Mouse (Mus musculus): ENCODE measurements around the gene Cenpl. TPM values are rescaled to one million over a fixed set of nuclear protein-coding genes. Genes with fewer than 3 reads are reported as not detected.
A peak's percentile ranks its signal among the peaks of the same experiment; 100 is the strongest.

Gene Cenpl
- polyA plus RNA-seq, 1 experiment from 2014 or later: 34.7 TPM

- no peak for DNase-seq (ENCODE audit: low spot score)
- Histone ChIP-seq H3K36me3 (ENCODE audit: control insufficient read depth, insufficient read depth, low read length) (peaks cover 14% of the 10 kb centered on the region), H3K4me3 (ENCODE audit: low read depth, low read length) (no peak overlapping the region), H3K27me3 (replicated peaks; ENCODE audit: control insufficient read depth, insufficient read depth, low read length) (no peaks in the 10 kb centered on the region), H3K27ac (ENCODE audit: low read depth, low read length) (no peak overlapping the region), H3K9me3 (ENCODE audit: control insufficient read depth, low read length) (no peaks in the 10 kb centered on the region), H3K4me2 (no peak overlapping the region), H3K4me1 (replicated peaks; ENCODE audit: control insufficient read depth, insufficient read depth, low read length) (peaks cover 17% of the 10 kb centered on the region; the same call in 1 of the 2 replicates), H3K9ac (ENCODE audit: low read depth, low read length) (no peak overlapping the region)
- 78% methylated on average over 6 of the region's 6 CpGs for WGBS
- no peak for ATAC-seq (replicated peaks; ENCODE audit: low FRiP score)
Measured at GRCm38 (mm10) chr1:161076238-161076637, 5.7 kb downstream of the Cenpl start.

GRCm38 (mm10) chr1:161077243-161077642, 6.7 kb downstream of the Cenpl start:
- Histone ChIP-seq H3K9me3 (ENCODE audit: control insufficient read depth, low read length) (no peaks in the 10 kb centered on the region), H3K27me3 (replicated peaks; ENCODE audit: control insufficient read depth, insufficient read depth, low read length) (no peaks in the 10 kb centered on the region), H3K4me1 (replicated peaks; ENCODE audit: control insufficient read depth, insufficient read depth, low read length) (peaks cover 15% of the 10 kb centered on the region; the same call in 1 of the 2 replicates), H3K4me2 (no peak overlapping the region), H3K9ac (ENCODE audit: low read depth, low read length) (no peak overlapping the region), H3K36me3 (ENCODE audit: control insufficient read depth, insufficient read depth, low read length) (peaks cover 14% of the 10 kb centered on the region), H3K4me3 (ENCODE audit: low read depth, low read length) (no peak overlapping the region), H3K27ac (ENCODE audit: low read depth, low read length) (no peak overlapping the region)
- WGBS: 90% methylated on average over 3 of the region's 3 CpGs
- DNase-seq (ENCODE audit: low spot score) (no peak), ATAC-seq (replicated peaks; ENCODE audit: low FRiP score) (no peak)

- Histone ChIP-seq H3K27me3 (replicated peaks; ENCODE audit: control insufficient read depth, insufficient read depth, low read length) (no peaks in the 10 kb centered on the region), H3K9me3 (ENCODE audit: control insufficient read depth, low read length) (no peaks in the 10 kb centered on the region), H3K9ac (ENCODE audit: low read depth, low read length) (no peak overlapping the region), H3K4me1 (replicated peaks; ENCODE audit: control insufficient read depth, insufficient read depth, low read length) (no peaks in the 10 kb centered on the region; the same call in 1 of the 2 replicates), H3K36me3 (ENCODE audit: control insufficient read depth, insufficient read depth, low read length) (peaks cover 6% of the 10 kb centered on the region; the same call in 1 of the 2 replicates), H3K4me2 (peak overlapping the region; percentile 56), H3K27ac (ENCODE audit: low read depth, low read length) (peak overlapping the region; percentile 73), H3K4me3 (ENCODE audit: low read depth, low read length) (no peak overlapping the region)
- ATAC-seq (replicated peaks; ENCODE audit: low FRiP score): peak; percentile 95
- WGBS: 54% methylated on average over 4 of the region's 4 CpGs
- no peak for DNase-seq (ENCODE audit: low spot score)
Measured at GRCm38 (mm10) chr1:161099721-161100405, 29.4 kb downstream of the Cenpl start.

GRCm38 (mm10) chr1:161103842-161104241, 33.3 kb downstream of the Cenpl start:
- Histone ChIP-seq H3K9ac (ENCODE audit: low read depth, low read length) (no peak overlapping the region), H3K4me2 (no peak overlapping the region), H3K9me3 (ENCODE audit: control insufficient read depth, low read length) (no peaks in the 10 kb centered on the region), H3K36me3 (ENCODE audit: control insufficient read depth, insufficient read depth, low read length) (peaks cover 6% of the 10 kb centered on the region; the same call in 1 of the 2 replicates), H3K4me3 (ENCODE audit: low read depth, low read length) (no peak overlapping the region), H3K4me1 (replicated peaks; ENCODE audit: control insufficient read depth, insufficient read depth, low read length) (no peaks in the 10 kb centered on the region; the same call in 1 of the 2 replicates), H3K27me3 (replicated peaks; ENCODE audit: control insufficient read depth, insufficient read depth, low read length) (no peaks in the 10 kb centered on the region), H3K27ac (ENCODE audit: low read depth, low read length) (no peak overlapping the region)
- WGBS: 77% methylated on average over 1 of the region's 1 CpGs
- no peak for DNase-seq (ENCODE audit: low spot score)
- no peak for ATAC-seq (replicated peaks; ENCODE audit: low FRiP score)

- H3K9me3 ChIP-seq (ENCODE audit: control insufficient read depth, low read length): no peaks in the 10 kb centered on the region
- no peak for DNase-seq (ENCODE audit: low spot score)
- H3K4me3 ChIP-seq (ENCODE audit: low read depth, low read length): no peak overlapping the region
- H3K9ac ChIP-seq (ENCODE audit: low read depth, low read length): no peak overlapping the region
- H3K4me2 ChIP-seq: no peak overlapping the region
- WGBS: 89% methylated on average over 8 of the region's 8 CpGs
- H3K4me1 ChIP-seq (replicated peaks; ENCODE audit: control insufficient read depth, insufficient read depth, low read length): no peaks in the 10 kb centered on the region
- ATAC-seq (replicated peaks; ENCODE audit: low FRiP score): no peak
- no peak overlapping the region for H3K27ac ChIP-seq (ENCODE audit: low read depth, low read length)
- no peaks in the 10 kb centered on the region for H3K27me3 ChIP-seq (replicated peaks; ENCODE audit: control insufficient read depth, insufficient read depth, low read length)
- peaks cover 4% of the 10 kb centered on the region; the same call in 1 of the 2 replicates for H3K36me3 ChIP-seq (ENCODE audit: control insufficient read depth, insufficient read depth, low read length)
Measured at GRCm38 (mm10) chr1:161109216-161109615, 38.7 kb downstream of the Cenpl start.

- Histone ChIP-seq H3K4me1 (replicated peaks; ENCODE audit: control insufficient read depth, insufficient read depth, low read length) (peaks cover 4% of the 10 kb centered on the region; the same call in 1 of the 2 replicates), H3K4me2 (no peak overlapping the region), H3K27me3 (replicated peaks; ENCODE audit: control insufficient read depth, insufficient read depth, low read length) (no peaks in the 10 kb centered on the region), H3K9ac (ENCODE audit: low read depth, low read length) (no peak overlapping the region), H3K9me3 (ENCODE audit: control insufficient read depth, low read length) (no peaks in the 10 kb centered on the region), H3K36me3 (ENCODE audit: control insufficient read depth, insufficient read depth, low read length) (no peaks in the 10 kb centered on the region), H3K27ac (ENCODE audit: low read depth, low read length) (no peak overlapping the region), H3K4me3 (ENCODE audit: low read depth, low read length) (no peak overlapping the region)
- ATAC-seq (replicated peaks; ENCODE audit: low FRiP score) (no peak), DNase-seq (ENCODE audit: low spot score) (no peak)
Measured at GRCm38 (mm10) chr1:161114591-161114990, 44.1 kb downstream of the Cenpl start.

GRCm38 (mm10) chr1:161122661-161123418, 52.3 kb downstream of the Cenpl start:
- Histone ChIP-seq H3K4me1 (replicated peaks; ENCODE audit: control insufficient read depth, insufficient read depth, low read length) (no peaks in the 10 kb centered on the region), H3K9me3 (ENCODE audit: control insufficient read depth, low read length) (no peaks in the 10 kb centered on the region), H3K4me3 (ENCODE audit: low read depth, low read length) (no peak overlapping the region), H3K4me2 (no peak overlapping the region), H3K36me3 (ENCODE audit: control insufficient read depth, insufficient read depth, low read length) (no peaks in the 10 kb centered on the region), H3K27me3 (replicated peaks; ENCODE audit: control insufficient read depth, insufficient read depth, low read length) (no peaks in the 10 kb centered on the region), H3K27ac (ENCODE audit: low read depth, low read length) (no peak overlapping the region), H3K9ac (ENCODE audit: low read depth, low read length) (no peak overlapping the region)
- WGBS: 93% methylated on average over 10 of the region's 10 CpGs
- no peak for DNase-seq (ENCODE audit: low spot score)
- ATAC-seq (replicated peaks; ENCODE audit: low FRiP score): no peak

GRCm38 (mm10) chr1:161126461-161126860, 55.9 kb downstream of the Cenpl start:
- Histone ChIP-seq H3K36me3 (ENCODE audit: control insufficient read depth, insufficient read depth, low read length) (no peaks in the 10 kb centered on the region), H3K9me3 (ENCODE audit: control insufficient read depth, low read length) (no peaks in the 10 kb centered on the region), H3K4me1 (replicated peaks; ENCODE audit: control insufficient read depth, insufficient read depth, low read length) (peaks cover 3% of the 10 kb centered on the region; the same call in 1 of the 2 replicates), H3K9ac (ENCODE audit: low read depth, low read length) (no peak overlapping the region), H3K27ac (ENCODE audit: low read depth, low read length) (no peak overlapping the region), H3K4me3 (ENCODE audit: low read depth, low read length) (no peak overlapping the region), H3K27me3 (replicated peaks; ENCODE audit: control insufficient read depth, insufficient read depth, low read length) (no peaks in the 10 kb centered on the region), H3K4me2 (no peak overlapping the region)
- WGBS: 65% methylated on average over 1 of the region's 1 CpGs
- DNase-seq (ENCODE audit: low spot score): no peak
- ATAC-seq (replicated peaks; ENCODE audit: low FRiP score): 0 out of 2 replicates have a peak, but pooled peaks have one; percentile 6
